Mouse (Mus musculus): ENCODE data around the gene Phb2.

DNA sequence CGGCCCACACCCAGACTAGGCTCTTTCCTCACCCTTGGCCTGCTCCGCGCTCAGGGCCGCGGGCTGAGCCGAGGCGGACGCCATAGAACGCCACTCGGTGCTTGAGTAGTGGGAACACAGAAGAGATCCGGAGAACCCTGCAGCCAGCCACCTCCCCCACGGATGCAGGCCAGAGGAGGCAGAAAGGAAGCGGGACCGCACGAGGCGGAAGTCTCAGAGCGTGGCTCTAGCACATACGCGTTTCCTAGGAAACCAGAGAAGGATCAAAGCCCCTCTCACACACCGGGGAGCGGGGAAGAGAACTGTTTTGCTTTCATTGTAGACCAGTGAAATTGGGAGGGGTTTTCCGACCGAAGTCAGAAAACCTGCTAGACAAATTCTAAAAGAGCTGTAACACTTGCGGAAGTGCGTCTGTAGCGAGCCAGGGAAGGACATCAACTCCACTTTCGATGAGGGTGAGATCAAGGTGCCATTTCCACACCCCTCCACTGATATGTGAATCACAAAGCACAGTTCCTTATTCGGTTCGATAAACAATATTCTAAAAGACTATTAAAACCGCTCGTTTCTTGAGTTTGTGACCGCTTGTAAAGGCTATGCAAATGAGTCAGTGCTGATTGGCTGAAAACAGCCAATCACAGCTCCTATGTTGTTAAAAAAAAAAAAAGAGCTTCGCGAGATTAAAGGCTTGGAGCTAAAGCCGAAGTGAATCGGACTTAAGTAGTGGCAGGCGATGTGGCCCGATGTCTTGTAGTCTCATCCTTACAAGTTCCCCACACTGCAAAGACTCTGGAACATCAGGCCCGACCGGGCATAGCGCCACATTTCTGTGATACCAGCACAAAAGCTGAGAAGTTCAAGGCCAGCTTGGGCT, 29.0 kb downstream of the Phb2 start, which contains the start of gene Grcc10:
- TF ChIP-seq CTCF (IDR thresholded peaks at IDR 0.05; ENCODE audit: low read depth, low read length) (no peak), GATA1 (IDR thresholded peaks at IDR 0.05; ENCODE audit: borderline replicate concordance, low read length) (no peak), TAL1 (conservative IDR thresholded peaks at IDR 0.05; ENCODE audit: low read depth, low read length) (no peak), GATA2 (IDR thresholded peaks at IDR 0.05; ENCODE audit: borderline replicate concordance, low read depth, low read length) (no peak), POLR2AphosphoS5 (IDR thresholded peaks at IDR 0.05; ENCODE audit: insufficient replicate concordance, low read depth, low read length) (peak; percentile 67; the same call in 1 of the 2 replicates)
